Mouse (Mus musculus) myocyte (in vitro differentiated cells): ENCODE measurements around the gene Stk39.

ENCODE experiments used
- CEBPB ChIP-seq: IDR thresholded peaks from 2 replicates; pipeline ENCODE4 v1.6.1; 2011; ENCODE audit warnings: mild to moderate bottlenecking, moderate library complexity; ENCODE audit not compliant: poor library complexity, insufficient read depth, severe bottlenecking
- E2F4 ChIP-seq: IDR thresholded peaks from one replicate; pipeline ENCODE4 v1.6.1; 2011; ENCODE audit warnings: mild to moderate bottlenecking, control low read depth, moderate library complexity; ENCODE audit not compliant: insufficient read depth
- MYOG ChIP-seq, 3 experiments: IDR thresholded peaks; one replicate each; pipeline ENCODE4 v1.6.1; 2011; ENCODE audit warnings: control low read depth in 2 of 3, low read depth in 2 of 3, mild to moderate bottlenecking in 2 of 3; ENCODE audit not compliant: insufficient read length in 2 of 3, control insufficient read depth in 1 of 3, insufficient read depth in 1 of 3
- POLR2A ChIP-seq: IDR thresholded peaks from one replicate; pipeline ENCODE4 v1.6.1; 2011; ENCODE audit warnings: low read depth, mild to moderate bottlenecking, control low read depth, moderate library complexity; ENCODE audit not compliant: insufficient read length
- POLR2AphosphoS2 ChIP-seq: IDR thresholded peaks from one replicate; pipeline ENCODE4 v1.6.1; 2011; ENCODE audit warnings: low read depth, control low read depth; ENCODE audit not compliant: insufficient read length
- TCF3 ChIP-seq: IDR thresholded peaks from one replicate; pipeline ENCODE4 v1.6.1; 2011; ENCODE audit warnings: low read depth, control low read depth; ENCODE audit not compliant: insufficient read length
- USF1 ChIP-seq: IDR thresholded peaks from one replicate; pipeline ENCODE4 v1.6.1; 2011; ENCODE audit warnings: low read depth, mild to moderate bottlenecking, control low read depth, moderate library complexity

- TF ChIP-seq MYOG (IDR thresholded peaks at IDR 0.05; ENCODE audit: control insufficient read depth in 1 of 3, insufficient read depth in 1 of 3, insufficient read length in 2 of 3, low read depth in 2 of 3) (no peak), POLR2A (no peak), CEBPB (no peak), POLR2AphosphoS2 (no peak), E2F4 (no peak), USF1 (no peak), TCF3 (no peak)
Observed at GRCm38 (mm10) chr2:68457455-68458032, 14.5 kb downstream of the Stk39 start.
